Mouse (Mus musculus): Measurements from ENCODE around the gene Ebf1. TPM values are rescaled to one million over a fixed set of nuclear protein-coding genes. Genes with fewer than 3 reads are reported as not detected.

Ebf1 gene
- polyA plus RNA-seq, 1 experiment from 2014 or later = 13.3 TPM

DNA sequence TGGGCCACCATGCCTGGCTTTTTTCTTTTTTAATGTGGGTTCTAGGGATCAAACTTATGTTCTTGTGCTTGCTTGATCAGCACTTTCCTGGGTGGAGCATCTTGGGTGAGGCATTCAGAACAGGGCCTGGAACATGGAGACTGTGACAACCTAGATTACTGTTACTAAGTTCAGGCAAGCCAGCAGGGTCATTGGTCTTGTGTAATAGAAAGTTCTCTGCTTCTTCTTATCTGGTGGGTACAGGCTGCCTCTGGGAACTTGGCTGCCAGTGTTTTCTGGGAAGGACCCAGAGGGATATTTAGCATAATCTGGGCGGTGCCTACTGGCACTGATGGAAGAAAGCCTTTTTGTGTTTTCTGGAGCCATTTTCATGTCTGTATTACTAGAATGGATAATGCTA is 170.9 kb downstream of the Ebf1 start:
- 93% methylated on average over 1 of the region's 1 CpGs for WGBS
- ATAC-seq (ENCODE audit: insufficient number of reproducible peaks, insufficient read depth, low FRiP score, low read depth) = no peak
- H3K4me3 ChIP-seq (ENCODE audit: low read depth, low read length) = no peak overlapping the region
- no peak overlapping the region for H3K9ac ChIP-seq (replicated peaks; ENCODE audit: low read depth, low read length)
- H3K27ac ChIP-seq (ENCODE audit: low read length) = no peak overlapping the region
- no peaks in the 10 kb centered on the region for H3K4me1 ChIP-seq (ENCODE audit: control insufficient read depth, insufficient read depth, low read length)
- no peaks in the 10 kb centered on the region for H3K36me3 ChIP-seq (ENCODE audit: control insufficient read depth, insufficient read depth, low read length)
- no peaks in the 10 kb centered on the region for H3K9me3 ChIP-seq (ENCODE audit: control insufficient read depth, low read depth, low read length)
- H3K4me2 ChIP-seq (replicated peaks; ENCODE audit: low read depth, low read length) = no peak overlapping the region
- no peaks in the 10 kb centered on the region for H3K27me3 ChIP-seq (ENCODE audit: control insufficient read depth, insufficient read depth, low read length)

GRCm38 (mm10) chr11:44792816-44793215 is 175.7 kb downstream of the Ebf1 start:
- ATAC-seq (ENCODE audit: insufficient number of reproducible peaks, insufficient read depth, low FRiP score, low read depth) = no peak
- H3K36me3 ChIP-seq (ENCODE audit: control insufficient read depth, insufficient read depth, low read length) = no peaks in the 10 kb centered on the region
- no peaks in the 10 kb centered on the region for H3K27me3 ChIP-seq (ENCODE audit: control insufficient read depth, insufficient read depth, low read length)
- H3K9me3 ChIP-seq (ENCODE audit: control insufficient read depth, low read depth, low read length) = no peaks in the 10 kb centered on the region
- H3K9ac ChIP-seq (replicated peaks; ENCODE audit: low read depth, low read length) = no peak overlapping the region
- no peak overlapping the region for H3K4me3 ChIP-seq (ENCODE audit: low read depth, low read length)
- H3K4me2 ChIP-seq (replicated peaks; ENCODE audit: low read depth, low read length) = no peak overlapping the region
- no peak overlapping the region for H3K27ac ChIP-seq (ENCODE audit: low read length)
- 24% methylated on average over 3 of the region's 3 CpGs for WGBS
- no peaks in the 10 kb centered on the region for H3K4me1 ChIP-seq (ENCODE audit: control insufficient read depth, insufficient read depth, low read length)

DNA sequence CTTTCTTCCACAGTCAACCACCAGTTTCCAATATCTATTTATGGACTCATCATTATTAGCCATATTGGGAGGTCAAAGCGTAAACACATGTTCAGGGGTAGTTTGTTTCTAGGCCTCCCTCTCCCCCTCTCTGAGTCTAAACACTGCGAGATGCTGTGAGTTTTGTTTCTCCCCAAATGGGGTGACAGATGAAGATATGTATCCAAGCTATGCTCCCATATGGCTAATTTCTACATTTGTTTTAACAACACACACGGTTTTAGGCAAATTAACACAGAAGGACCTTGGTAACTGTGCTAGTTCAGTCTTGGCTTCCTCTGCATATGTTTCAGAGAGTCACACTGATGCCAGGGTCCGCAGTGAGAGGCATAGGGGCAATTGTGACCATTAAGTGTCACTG is 177.8 kb downstream of the Ebf1 start:
- Histone ChIP-seq H3K9ac (replicated peaks; ENCODE audit: low read depth, low read length) (no peak overlapping the region), H3K4me2 (replicated peaks; ENCODE audit: low read depth, low read length) (no peak overlapping the region), H3K4me3 (ENCODE audit: low read depth, low read length) (no peak overlapping the region), H3K27ac (ENCODE audit: low read length) (no peak overlapping the region), H3K36me3 (ENCODE audit: control insufficient read depth, insufficient read depth, low read length) (no peaks in the 10 kb centered on the region), H3K9me3 (ENCODE audit: control insufficient read depth, low read depth, low read length) (no peaks in the 10 kb centered on the region), H3K4me1 (ENCODE audit: control insufficient read depth, insufficient read depth, low read length) (no peaks in the 10 kb centered on the region), H3K27me3 (ENCODE audit: control insufficient read depth, insufficient read depth, low read length) (no peaks in the 10 kb centered on the region)
- no peak for ATAC-seq (ENCODE audit: insufficient number of reproducible peaks, insufficient read depth, low FRiP score, low read depth)
- 87% methylated on average over 4 of the region's 4 CpGs for WGBS

DNA sequence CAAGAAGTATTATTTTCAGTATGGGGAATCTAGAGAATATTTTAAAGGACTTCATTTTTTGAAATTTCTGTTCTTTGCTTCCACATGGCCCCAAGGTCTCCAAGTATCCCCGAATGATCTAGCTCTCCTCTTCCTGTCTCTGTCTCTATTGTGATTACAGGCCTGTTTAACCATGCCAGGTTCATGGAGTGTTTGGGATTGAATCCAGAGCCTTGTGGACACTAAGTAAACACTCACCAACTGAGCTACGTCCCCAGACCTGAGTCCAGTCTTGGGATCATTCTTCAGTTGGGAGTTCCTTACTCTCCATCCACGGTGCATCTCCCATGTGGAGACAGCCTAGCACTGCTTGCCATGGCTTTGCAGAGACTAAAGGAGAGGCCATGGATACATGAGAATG is 178.7 kb downstream of the Ebf1 start:
- H3K4me1 ChIP-seq (ENCODE audit: control insufficient read depth, insufficient read depth, low read length) = no peaks in the 10 kb centered on the region
- no peaks in the 10 kb centered on the region for H3K36me3 ChIP-seq (ENCODE audit: control insufficient read depth, insufficient read depth, low read length)
- H3K4me2 ChIP-seq (replicated peaks; ENCODE audit: low read depth, low read length) = no peak overlapping the region
- H3K27ac ChIP-seq (ENCODE audit: low read length) = no peak overlapping the region
- no peak for ATAC-seq (ENCODE audit: insufficient number of reproducible peaks, insufficient read depth, low FRiP score, low read depth)
- H3K9me3 ChIP-seq (ENCODE audit: control insufficient read depth, low read depth, low read length) = no peaks in the 10 kb centered on the region
- 61% methylated on average over 3 of the region's 3 CpGs for WGBS
- H3K9ac ChIP-seq (replicated peaks; ENCODE audit: low read depth, low read length) = no peak overlapping the region
- H3K27me3 ChIP-seq (ENCODE audit: control insufficient read depth, insufficient read depth, low read length) = no peaks in the 10 kb centered on the region
- no peak overlapping the region for H3K4me3 ChIP-seq (ENCODE audit: low read depth, low read length)

DNA sequence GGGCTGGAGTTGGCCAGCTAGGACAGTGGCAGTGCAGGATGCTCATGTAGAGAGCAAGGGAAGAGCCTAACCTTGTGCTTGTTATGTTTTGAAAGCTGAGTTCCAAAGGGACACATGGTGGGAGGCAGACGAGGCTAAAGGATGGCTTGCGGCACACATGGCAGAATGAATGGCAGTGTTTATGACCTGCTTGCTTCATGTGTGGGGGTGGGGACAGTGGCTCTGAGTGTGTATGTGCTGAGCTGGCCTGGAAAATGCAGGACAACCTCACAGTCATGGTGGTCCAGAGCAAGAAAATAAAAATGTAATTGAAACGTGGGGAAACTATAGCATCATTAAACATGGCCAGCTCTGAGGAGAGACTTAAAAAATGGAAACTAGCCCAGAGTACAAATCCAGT is 181.2 kb downstream of the Ebf1 start:
- no peak for ATAC-seq (ENCODE audit: insufficient number of reproducible peaks, insufficient read depth, low FRiP score, low read depth)
- no peaks in the 10 kb centered on the region for H3K36me3 ChIP-seq (ENCODE audit: control insufficient read depth, insufficient read depth, low read length)
- H3K9me3 ChIP-seq (ENCODE audit: control insufficient read depth, low read depth, low read length) = no peaks in the 10 kb centered on the region
- no peaks in the 10 kb centered on the region for H3K4me1 ChIP-seq (ENCODE audit: control insufficient read depth, insufficient read depth, low read length)
- H3K4me2 ChIP-seq (replicated peaks; ENCODE audit: low read depth, low read length) = no peak overlapping the region
- no peak overlapping the region for H3K9ac ChIP-seq (replicated peaks; ENCODE audit: low read depth, low read length)
- H3K4me3 ChIP-seq (ENCODE audit: low read depth, low read length) = no peak overlapping the region
- WGBS = 49% methylated on average over 3 of the region's 3 CpGs
- no peaks in the 10 kb centered on the region for H3K27me3 ChIP-seq (ENCODE audit: control insufficient read depth, insufficient read depth, low read length)
- H3K27ac ChIP-seq (ENCODE audit: low read length) = no peak overlapping the region

- Histone ChIP-seq H3K4me1 (ENCODE audit: control insufficient read depth, insufficient read depth, low read length) (no peaks in the 10 kb centered on the region), H3K9ac (replicated peaks; ENCODE audit: low read depth, low read length) (no peak overlapping the region), H3K4me2 (replicated peaks; ENCODE audit: low read depth, low read length) (no peak overlapping the region), H3K27me3 (ENCODE audit: control insufficient read depth, insufficient read depth, low read length) (no peaks in the 10 kb centered on the region), H3K36me3 (ENCODE audit: control insufficient read depth, insufficient read depth, low read length) (no peaks in the 10 kb centered on the region), H3K27ac (ENCODE audit: low read length) (no peak overlapping the region), H3K9me3 (ENCODE audit: control insufficient read depth, low read depth, low read length) (no peaks in the 10 kb centered on the region), H3K4me3 (ENCODE audit: low read depth, low read length) (no peak overlapping the region)
- ATAC-seq (ENCODE audit: insufficient number of reproducible peaks, insufficient read depth, low FRiP score, low read depth) = no peak
- 86% methylated on average over 7 of the region's 7 CpGs for WGBS
These were observed 186.9 kb downstream of the Ebf1 start for GRCm38 (mm10) chr11:44804046-44804445.

DNA sequence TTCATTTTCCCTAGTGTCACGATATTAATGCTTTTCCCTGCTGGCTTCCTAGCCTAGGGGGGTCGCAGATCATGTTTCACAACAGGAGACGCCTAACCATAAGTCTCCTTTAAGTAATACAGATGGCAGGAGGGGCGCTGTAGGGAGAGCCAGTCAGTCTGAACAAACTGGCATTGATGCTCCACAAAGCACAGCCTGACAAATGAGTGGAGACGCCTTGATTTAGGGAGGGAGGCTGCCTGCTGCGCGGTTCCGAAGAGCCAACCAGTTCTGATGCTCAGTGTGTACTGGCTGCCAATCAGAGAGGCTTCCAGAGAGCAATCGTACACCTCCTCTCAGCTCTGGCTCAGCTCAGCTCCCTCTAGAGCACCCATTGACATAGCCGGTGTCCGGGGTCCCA is 189.5 kb downstream of the Ebf1 start:
- Histone ChIP-seq H3K4me2 (replicated peaks; ENCODE audit: low read depth, low read length) (no peak overlapping the region), H3K9ac (replicated peaks; ENCODE audit: low read depth, low read length) (no peak overlapping the region), H3K36me3 (ENCODE audit: control insufficient read depth, insufficient read depth, low read length) (no peaks in the 10 kb centered on the region), H3K9me3 (ENCODE audit: control insufficient read depth, low read depth, low read length) (no peaks in the 10 kb centered on the region), H3K4me3 (ENCODE audit: low read depth, low read length) (no peak overlapping the region), H3K4me1 (ENCODE audit: control insufficient read depth, insufficient read depth, low read length) (no peaks in the 10 kb centered on the region), H3K27ac (ENCODE audit: low read length) (no peak overlapping the region), H3K27me3 (ENCODE audit: control insufficient read depth, insufficient read depth, low read length) (no peaks in the 10 kb centered on the region)
- no peak for ATAC-seq (ENCODE audit: insufficient number of reproducible peaks, insufficient read depth, low FRiP score, low read depth)
- 22% methylated on average over 11 of the region's 11 CpGs for WGBS

- Histone ChIP-seq H3K4me2 (replicated peaks; ENCODE audit: low read depth, low read length) (no peak overlapping the region), H3K4me3 (ENCODE audit: low read depth, low read length) (no peak overlapping the region), H3K27ac (ENCODE audit: low read length) (no peak overlapping the region), H3K9ac (replicated peaks; ENCODE audit: low read depth, low read length) (no peak overlapping the region), H3K27me3 (ENCODE audit: control insufficient read depth, insufficient read depth, low read length) (no peaks in the 10 kb centered on the region), H3K9me3 (ENCODE audit: control insufficient read depth, low read depth, low read length) (no peaks in the 10 kb centered on the region), H3K36me3 (ENCODE audit: control insufficient read depth, insufficient read depth, low read length) (no peaks in the 10 kb centered on the region), H3K4me1 (ENCODE audit: control insufficient read depth, insufficient read depth, low read length) (no peaks in the 10 kb centered on the region)
- 80% methylated on average over 4 of the region's 4 CpGs for WGBS
- ATAC-seq (ENCODE audit: insufficient number of reproducible peaks, insufficient read depth, low FRiP score, low read depth) = no peak
These were observed 191.9 kb downstream of the Ebf1 start for GRCm38 (mm10) chr11:44808855-44809546.

DNA sequence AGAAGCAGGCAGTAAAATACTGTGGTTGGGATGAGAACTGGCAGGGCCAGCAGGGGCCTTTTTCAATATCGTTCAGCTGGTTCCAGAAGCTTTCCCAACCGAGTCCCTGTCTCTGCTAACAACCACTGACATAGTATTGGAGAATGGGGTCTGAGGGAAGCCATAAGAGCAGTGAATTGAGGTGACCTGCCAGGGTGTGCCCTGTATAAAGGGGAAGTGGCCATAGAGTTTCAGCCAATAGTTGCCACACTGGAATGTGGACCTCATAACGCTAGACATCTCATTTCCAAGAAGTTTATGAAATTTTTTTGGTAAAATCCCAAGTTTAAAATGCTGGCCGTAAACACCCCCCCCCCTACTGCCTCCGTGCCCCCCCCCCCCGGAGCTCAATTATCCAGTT is 193.9 kb downstream of the Ebf1 start:
- WGBS = 74% methylated on average over 6 of the region's 6 CpGs
- no peak for ATAC-seq (ENCODE audit: insufficient number of reproducible peaks, insufficient read depth, low FRiP score, low read depth)

More for the DNA sequence above, 193.9 kb downstream of the Ebf1 start:
- Histone ChIP-seq H3K27ac (ENCODE audit: low read length) (no peak overlapping the region), H3K27me3 (ENCODE audit: control insufficient read depth, insufficient read depth, low read length) (no peaks in the 10 kb centered on the region), H3K9me3 (ENCODE audit: control insufficient read depth, low read depth, low read length) (no peaks in the 10 kb centered on the region), H3K4me2 (replicated peaks; ENCODE audit: low read depth, low read length) (no peak overlapping the region), H3K4me3 (ENCODE audit: low read depth, low read length) (no peak overlapping the region), H3K4me1 (ENCODE audit: control insufficient read depth, insufficient read depth, low read length) (no peaks in the 10 kb centered on the region), H3K9ac (replicated peaks; ENCODE audit: low read depth, low read length) (no peak overlapping the region), H3K36me3 (ENCODE audit: control insufficient read depth, insufficient read depth, low read length) (no peaks in the 10 kb centered on the region)
